Mouse (Mus musculus) midbrain, embryonic 13.5 days (tissue): Measurements from ENCODE around the gene Aldh1b1. TPM values are rescaled to one million over a fixed set of nuclear protein-coding genes. Genes with fewer than 3 reads are reported as not detected.
A peak's percentile ranks its signal among the peaks of the same experiment; 100 is the strongest.

Source experiments
- ATAC-seq: fragments of 200-750 bp; cut with Nextera tagmentation; 2 replicates; pipeline ENCODE4 v1.8.0; 2017; ENCODE audit warnings: mild to moderate bottlenecking, moderate TSS enrichment, moderate library complexity
- H3K27ac ChIP-seq: fragments of 300-500 bp; sonication (generic); 2 replicates; pipeline ENCODE4 v1.5.1; 2015; ENCODE audit warnings: inconsistent platforms, mild to moderate bottlenecking, moderate library complexity
- H3K27me3 ChIP-seq: fragments of 300-500 bp; sonication (generic); 2 replicates; pipeline ENCODE4 v1.6.1; 2015; ENCODE audit warnings: mild to moderate bottlenecking, inconsistent platforms
- H3K36me3 ChIP-seq: fragments of 300-500 bp; sonication (generic); 2 replicates; pipeline ENCODE4 v1.6.1; 2015; ENCODE audit warnings: mild to moderate bottlenecking, inconsistent platforms
- H3K4me1 ChIP-seq: fragments of 300-500 bp; sonication (generic); replicated peaks from 2 replicates; pipeline ENCODE4 v1.6.1; 2015; ENCODE audit warnings: inconsistent platforms
- H3K4me2 ChIP-seq: fragments of 300-500 bp; sonication (generic); replicated peaks from 2 replicates; pipeline ENCODE4 v1.6.1; 2015; ENCODE audit warnings: moderate library complexity, mild to moderate bottlenecking, inconsistent platforms
- H3K4me3 ChIP-seq: fragments of 300-500 bp; sonication (generic); replicated peaks from 2 replicates; pipeline ENCODE4 v1.5.1; 2015; ENCODE audit warnings: mild to moderate bottlenecking, inconsistent platforms
- H3K9ac ChIP-seq: fragments of 300-500 bp; sonication (generic); replicated peaks from 2 replicates; pipeline ENCODE4 v1.6.1; 2015; ENCODE audit warnings: mild to moderate bottlenecking, inconsistent platforms
- H3K9me3 ChIP-seq: fragments of 300-500 bp; sonication (generic); 2 replicates; pipeline ENCODE4 v1.6.1; 2016; ENCODE audit warnings: mild to moderate bottlenecking, inconsistent platforms
- WGBS: fragments of 180-500 bp; shearing (Covaris S2); methylation state at CpG from one replicate; pipeline ENCODE4 v1.1.7; 2015; 5-methylcytosine and 5-hydroxymethylcytosine counted together
- polyA plus RNA-seq: library from polyadenylated mRNA; unstranded; fragments of >200 nt; fragmentation: Nextera tagmentation; extraction: Ambion mirVana; gene quantifications from 2 replicates; pipeline ENCODE4 v1.2.1, GENCODE M21; 2015

Gene Aldh1b1
- polyA plus RNA-seq, result 15.8 and 17.6 TPM in 2 replicates

DNA sequence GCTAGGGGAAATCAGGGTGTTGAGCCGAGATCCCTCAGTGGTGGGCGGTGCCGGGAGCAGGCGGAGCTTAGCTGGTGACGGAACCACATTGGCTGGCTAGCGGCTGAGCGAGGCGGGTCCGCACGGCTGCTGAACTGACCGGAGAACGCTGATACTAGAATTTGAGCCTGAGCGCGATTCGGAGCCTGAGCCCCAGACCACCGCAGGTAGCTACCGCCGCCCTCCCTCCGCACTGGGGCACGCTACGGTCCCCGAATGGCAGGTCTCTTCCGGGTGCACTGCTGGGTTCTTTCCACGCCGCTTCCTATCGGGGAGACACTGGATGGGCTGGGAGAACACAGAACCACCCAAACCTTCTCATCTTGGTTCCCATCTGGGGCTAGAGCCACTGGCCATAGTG is at the start of gene Aldh1b1:
Aldh1b1 (plus strand) TSS at position 59 of the 400 bp plus-strand sequence.
- H3K36me3 ChIP-seq, result peaks cover 12% of the 10 kb centered on the region
- no peaks in the 10 kb centered on the region for H3K9me3 ChIP-seq
- peaks cover 5% of the 10 kb centered on the region; the same call in 1 of the 2 replicates for H3K27me3 ChIP-seq
- ATAC-seq, result peak; percentile 83
- peaks cover 30% of the 10 kb centered on the region for H3K4me1 ChIP-seq
- H3K9ac ChIP-seq, result peak within 1 kb of the TSS; percentile 64
- WGBS, result 0% methylated on average over 26 of the region's 26 CpGs
- H3K27ac ChIP-seq, result 0 out of 2 replicates have a peak within 1 kb of the TSS, but pooled peaks have one; percentile 0
- peak within 1 kb of the TSS; percentile 65 for H3K4me2 ChIP-seq
- peak within 1 kb of the TSS; percentile 42 for H3K4me3 ChIP-seq

DNA sequence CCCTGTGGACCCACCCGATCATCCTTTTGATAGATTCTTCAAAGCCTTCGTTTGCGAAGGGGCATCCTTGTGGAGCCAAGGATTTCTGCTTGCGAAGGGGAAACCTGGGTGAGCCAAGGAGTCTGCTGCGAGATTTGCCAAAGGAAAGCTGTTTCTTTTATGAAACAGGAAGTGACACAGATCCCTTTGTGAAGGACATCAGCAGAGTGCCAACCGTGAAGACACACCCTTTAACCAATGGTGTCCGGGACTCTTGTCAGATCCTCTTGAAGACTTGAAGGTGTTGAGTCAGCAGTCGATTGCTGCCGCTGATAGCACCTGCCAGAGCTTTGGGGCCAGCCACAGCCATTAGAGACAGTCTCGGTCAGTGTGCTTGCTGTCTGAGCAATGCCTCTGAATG is 49.4 kb upstream of the Aldh1b1 start:
- no peak for ATAC-seq
- H3K4me3 ChIP-seq, result no peak overlapping the region
- no peaks in the 10 kb centered on the region for H3K9me3 ChIP-seq
- no peak overlapping the region for H3K27ac ChIP-seq
- peaks cover 16% of the 10 kb centered on the region; the same call in 1 of the 2 replicates for H3K27me3 ChIP-seq
- no peak overlapping the region for H3K4me2 ChIP-seq
- no peaks in the 10 kb centered on the region for H3K36me3 ChIP-seq
- peaks cover 13% of the 10 kb centered on the region for H3K4me1 ChIP-seq
- no peak overlapping the region for H3K9ac ChIP-seq
- 87% methylated on average over 10 of the region's 10 CpGs for WGBS

DNA sequence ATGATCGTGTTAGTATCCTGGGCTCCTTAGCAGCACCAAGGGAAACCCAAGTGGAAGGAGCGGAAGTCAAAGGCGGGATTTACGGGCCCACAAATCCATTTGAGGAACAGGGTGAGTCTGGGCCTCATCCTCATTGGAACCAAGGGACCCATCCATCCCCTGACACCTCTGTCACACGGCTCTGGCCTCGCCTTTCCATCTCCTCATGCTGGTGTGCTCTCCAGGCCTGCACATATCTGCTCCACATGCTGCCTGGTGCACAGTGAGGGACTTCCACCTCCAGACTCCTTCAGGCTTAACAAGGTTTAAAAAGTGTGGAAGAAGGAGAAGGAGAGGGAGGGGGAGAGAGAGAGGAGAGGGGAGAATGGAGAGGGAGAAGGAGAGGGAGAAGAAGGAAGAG is 48.3 kb upstream of the Aldh1b1 start:
- 91% methylated on average over 6 of the region's 6 CpGs for WGBS
- no peak for ATAC-seq
- H3K4me2 ChIP-seq, result no peak overlapping the region
- H3K9ac ChIP-seq, result no peak overlapping the region
- peaks cover 16% of the 10 kb centered on the region; the same call in 1 of the 2 replicates for H3K27me3 ChIP-seq
- no peak overlapping the region for H3K27ac ChIP-seq
- no peak overlapping the region for H3K4me3 ChIP-seq
- H3K4me1 ChIP-seq, result peaks cover 22% of the 10 kb centered on the region
- no peaks in the 10 kb centered on the region for H3K9me3 ChIP-seq
- H3K36me3 ChIP-seq, result no peaks in the 10 kb centered on the region

- H3K9me3 ChIP-seq, result no peaks in the 10 kb centered on the region
- no peak overlapping the region for H3K4me3 ChIP-seq
- peaks cover 32% of the 10 kb centered on the region for H3K27me3 ChIP-seq
- no peaks in the 10 kb centered on the region for H3K36me3 ChIP-seq
- no peak overlapping the region for H3K4me2 ChIP-seq
- ATAC-seq, result no peak
- H3K27ac ChIP-seq, result peak overlapping the region; percentile 41; the same call in 1 of the 2 replicates
- H3K4me1 ChIP-seq, result peaks cover 40% of the 10 kb centered on the region
- 47% methylated on average over 6 of the region's 6 CpGs for WGBS
- H3K9ac ChIP-seq, result no peak overlapping the region; the same call in 1 of the 2 replicates
Measured at GRCm38 (mm10) chr4:45753211-45753809, 45.5 kb upstream of the Aldh1b1 start.

GRCm38 (mm10) chr4:45754171-45754570 is 44.7 kb upstream of the Aldh1b1 start:
- Histone ChIP-seq H3K9ac (no peak overlapping the region), H3K4me2 (no peak overlapping the region), H3K36me3 (no peaks in the 10 kb centered on the region), H3K4me1 (peaks cover 42% of the 10 kb centered on the region), H3K27ac (peak overlapping the region; percentile 41), H3K27me3 (peaks cover 40% of the 10 kb centered on the region), H3K4me3 (no peak overlapping the region), H3K9me3 (no peaks in the 10 kb centered on the region)
- 61% methylated on average over 4 of the region's 4 CpGs for WGBS
- no peak for ATAC-seq

- Histone ChIP-seq H3K4me3 (no peak overlapping the region), H3K36me3 (no peaks in the 10 kb centered on the region), H3K27me3 (peaks cover 46% of the 10 kb centered on the region), H3K4me1 (peaks cover 45% of the 10 kb centered on the region), H3K9me3 (no peaks in the 10 kb centered on the region), H3K9ac (no peak overlapping the region), H3K4me2 (no peak overlapping the region), H3K27ac (no peak overlapping the region)
- WGBS, result 45% methylated on average over 9 of the region's 9 CpGs
- ATAC-seq, result peak; percentile 49; the same call in 1 of the 2 replicates
Measured at GRCm38 (mm10) chr4:45755097-45755496, 43.7 kb upstream of the Aldh1b1 start.

- Histone ChIP-seq H3K4me3 (no peak overlapping the region), H3K4me1 (peaks cover 45% of the 10 kb centered on the region), H3K27me3 (peaks cover 50% of the 10 kb centered on the region), H3K36me3 (no peaks in the 10 kb centered on the region), H3K9ac (no peak overlapping the region; the same call in 1 of the 2 replicates), H3K27ac (peak overlapping the region; percentile 44; the same call in 1 of the 2 replicates), H3K9me3 (no peaks in the 10 kb centered on the region), H3K4me2 (no peak overlapping the region)
- 68% methylated on average over 17 of the region's 17 CpGs for WGBS
- ATAC-seq, result no peak
Measured at GRCm38 (mm10) chr4:45755881-45756280, 42.9 kb upstream of the Aldh1b1 start.

- H3K4me1 ChIP-seq, result peaks cover 52% of the 10 kb centered on the region
- 61% methylated on average over 5 of the region's 5 CpGs for WGBS
- H3K4me2 ChIP-seq, result no peak overlapping the region
- no peak overlapping the region for H3K4me3 ChIP-seq
- H3K27me3 ChIP-seq, result peaks cover 52% of the 10 kb centered on the region
- ATAC-seq, result no peak
- H3K27ac ChIP-seq, result no peak overlapping the region
- H3K9me3 ChIP-seq, result no peaks in the 10 kb centered on the region
- no peak overlapping the region for H3K9ac ChIP-seq
- H3K36me3 ChIP-seq, result no peaks in the 10 kb centered on the region
Measured at GRCm38 (mm10) chr4:45757941-45758340, 40.9 kb upstream of the Aldh1b1 start.

DNA sequence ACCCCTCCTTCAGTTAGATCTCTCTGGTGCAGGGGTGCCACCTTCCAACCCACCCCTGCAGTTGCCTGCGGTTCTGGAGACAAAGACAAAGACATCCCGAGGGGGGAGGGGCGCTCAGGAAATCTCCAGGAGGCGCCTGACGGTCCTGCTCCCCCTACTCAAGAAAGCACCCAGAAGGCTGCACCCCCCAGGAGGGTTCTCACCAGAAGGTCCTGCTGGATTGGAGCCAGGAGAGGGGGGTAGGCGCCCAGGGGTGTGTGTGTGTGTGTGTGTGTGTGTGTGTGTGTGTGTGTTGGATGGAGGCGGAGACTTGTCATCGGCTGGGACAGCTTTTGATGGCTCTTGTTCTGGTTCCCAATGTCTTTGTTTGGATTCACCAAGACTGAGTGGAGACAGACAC is 39.4 kb upstream of the Aldh1b1 start:
- H3K4me3 ChIP-seq, result no peak overlapping the region
- no peak for ATAC-seq
- no peak overlapping the region for H3K4me2 ChIP-seq
- no peaks in the 10 kb centered on the region for H3K36me3 ChIP-seq
- H3K9ac ChIP-seq, result no peak overlapping the region
- no peaks in the 10 kb centered on the region for H3K9me3 ChIP-seq
- WGBS, result 68% methylated on average over 8 of the region's 8 CpGs
- H3K27ac ChIP-seq, result no peak overlapping the region
- peaks cover 54% of the 10 kb centered on the region for H3K4me1 ChIP-seq
- peaks cover 53% of the 10 kb centered on the region for H3K27me3 ChIP-seq

DNA sequence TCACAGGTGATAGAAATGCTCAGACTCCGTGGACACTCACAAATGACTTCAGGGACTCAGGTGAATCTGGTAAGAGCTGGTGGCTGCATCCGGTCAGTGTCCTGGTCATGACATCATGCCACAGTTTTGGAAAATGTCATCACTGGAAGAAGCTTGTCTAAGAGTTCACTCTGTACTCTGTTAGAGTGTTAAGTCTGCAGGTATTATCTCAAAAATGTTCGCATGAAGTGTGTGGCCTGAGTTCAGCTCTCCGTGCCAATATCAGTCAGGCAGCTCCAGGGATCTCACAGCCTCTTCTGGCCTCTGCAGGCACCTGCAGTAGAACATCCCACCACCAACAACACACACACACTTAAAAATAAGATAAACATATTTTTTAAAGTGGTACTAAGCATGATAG is 36.2 kb upstream of the Aldh1b1 start:
- Histone ChIP-seq H3K4me2 (no peak overlapping the region), H3K4me3 (no peak overlapping the region), H3K27ac (peak overlapping the region; percentile 76; the same call in 1 of the 2 replicates), H3K9ac (no peak overlapping the region), H3K9me3 (no peaks in the 10 kb centered on the region), H3K4me1 (peaks cover 57% of the 10 kb centered on the region), H3K36me3 (no peaks in the 10 kb centered on the region), H3K27me3 (peaks cover 56% of the 10 kb centered on the region)
- WGBS, result 82% methylated on average over 4 of the region's 4 CpGs
- ATAC-seq, result no peak

DNA sequence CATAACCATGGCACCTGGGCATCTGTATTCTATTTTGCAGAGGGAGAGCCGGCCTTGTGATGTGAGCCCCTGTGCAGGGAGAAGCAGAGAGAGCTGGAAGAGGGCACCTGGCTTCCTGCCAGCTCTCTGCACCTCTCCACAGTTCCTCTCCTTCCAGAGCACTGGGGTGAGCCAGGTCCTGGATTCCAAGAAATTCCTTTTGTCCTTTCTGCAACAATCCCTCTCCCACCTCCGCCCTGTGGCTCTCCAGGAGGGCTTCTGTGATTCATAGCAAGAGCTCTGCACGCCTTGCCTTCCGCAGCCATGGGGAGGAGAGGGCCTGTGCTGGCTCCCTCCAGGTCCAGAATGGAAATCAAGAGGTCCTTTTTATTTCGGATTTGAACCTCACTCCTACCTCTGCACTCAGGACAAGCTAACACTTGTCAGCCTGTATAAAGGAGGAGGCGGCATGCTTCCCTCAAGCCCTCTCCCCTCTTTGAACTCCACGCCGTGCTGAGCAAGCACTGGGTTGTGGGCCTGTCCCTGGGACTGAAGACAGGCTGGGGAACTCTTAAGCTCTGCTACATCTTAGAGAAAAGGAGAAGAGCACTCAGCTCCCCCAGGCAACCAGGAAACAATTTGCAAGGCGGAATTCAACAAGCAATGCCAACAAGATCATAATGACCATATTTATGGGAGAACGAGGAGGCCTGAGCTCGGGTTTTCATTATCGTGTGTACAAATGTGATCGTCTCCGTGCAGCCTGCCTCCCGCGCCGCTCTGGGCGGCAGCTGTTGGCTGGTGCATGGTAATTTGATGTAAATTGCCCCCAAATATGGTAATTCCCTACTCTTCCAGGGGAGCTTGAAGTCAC is 35.3 kb upstream of the Aldh1b1 start:
- Histone ChIP-seq H3K36me3 (no peaks in the 10 kb centered on the region), H3K4me2 (peak overlapping the region; percentile 37), H3K27me3 (peaks cover 62% of the 10 kb centered on the region), H3K27ac (peak overlapping the region; percentile 76), H3K9me3 (no peaks in the 10 kb centered on the region), H3K4me1 (peaks cover 62% of the 10 kb centered on the region), H3K9ac (0 out of 2 replicates have a peak overlapping the region, but pooled peaks have one; percentile 10), H3K4me3 (no peak overlapping the region)
- peak; percentile 63 for ATAC-seq
- 3% methylated on average over 18 of the region's 18 CpGs for WGBS

DNA sequence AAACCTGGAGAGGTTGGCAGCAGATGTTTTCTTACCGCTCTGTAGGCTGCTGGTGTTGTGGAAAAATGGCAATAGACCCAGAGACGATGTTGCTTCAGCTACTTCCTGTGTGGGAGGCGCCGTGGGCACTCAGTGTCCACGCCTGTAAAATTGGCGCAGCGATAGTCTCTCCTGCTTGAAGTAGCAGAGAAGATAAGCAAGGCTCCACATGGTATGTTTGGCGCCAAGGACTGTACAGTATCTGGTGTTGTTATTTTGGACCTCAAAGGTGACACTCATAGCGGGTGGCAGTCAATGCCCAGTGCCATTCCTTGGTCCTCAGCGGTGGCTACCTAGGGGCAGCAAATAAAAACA is 34.7 kb upstream of the Aldh1b1 start:
- WGBS, result 10% methylated on average over 10 of the region's 10 CpGs
- ATAC-seq, result peak; percentile 2; the same call in 1 of the 2 replicates

More for the DNA sequence above, 34.7 kb upstream of the Aldh1b1 start:
- Histone ChIP-seq H3K27ac (peak overlapping the region; percentile 76), H3K4me3 (no peak overlapping the region), H3K9me3 (no peaks in the 10 kb centered on the region), H3K9ac (no peak overlapping the region), H3K36me3 (no peaks in the 10 kb centered on the region), H3K27me3 (peaks cover 62% of the 10 kb centered on the region), H3K4me1 (peaks cover 67% of the 10 kb centered on the region), H3K4me2 (peak overlapping the region; percentile 37)
